Mouse (Mus musculus) neural tube, embryonic 15.5 days (tissue): ENCODE measurements at regions not wholly inside any gene's neighbourhood (a gene's known extent, or its start where the extent isn't known, plus 50 kb on each side); places are given as distances from the start of the nearest gene placed in this dataset.

Source experiments
- ATAC-seq: fragments of 200-750 bp; cut with Nextera tagmentation; 2 replicates; pipeline ENCODE4 v1.8.0; 2017; ENCODE audit warnings: mild to moderate bottlenecking, moderate TSS enrichment, moderate library complexity; ENCODE audit not compliant: low FRiP score
- H3K27ac ChIP-seq: fragments of 300-500 bp; sonication (generic); replicated peaks from 2 replicates; pipeline ENCODE4 v1.5.1; 2015; ENCODE audit warnings: mild to moderate bottlenecking, inconsistent platforms
- H3K27me3 ChIP-seq: fragments of 300-500 bp; sonication (generic); replicated peaks from 2 replicates; pipeline ENCODE4 v1.6.1; 2015; ENCODE audit warnings: inconsistent platforms
- H3K36me3 ChIP-seq: fragments of 300-500 bp; sonication (generic); 2 replicates; pipeline ENCODE4 v1.6.1; 2015; ENCODE audit warnings: inconsistent platforms
- H3K4me1 ChIP-seq: fragments of 300-500 bp; sonication (generic); 2 replicates; pipeline ENCODE4 v1.6.1; 2015; ENCODE audit warnings: inconsistent platforms
- H3K4me2 ChIP-seq: fragments of 300-500 bp; sonication (generic); 2 replicates; pipeline ENCODE4 v1.6.1; 2015; ENCODE audit warnings: inconsistent platforms, mild to moderate bottlenecking, moderate library complexity
- H3K4me3 ChIP-seq: fragments of 300-500 bp; sonication (generic); replicated peaks from 2 replicates; pipeline ENCODE4 v1.5.1; 2015; ENCODE audit warnings: mild to moderate bottlenecking, inconsistent platforms
- H3K9ac ChIP-seq: fragments of 300-500 bp; sonication (generic); replicated peaks from 2 replicates; pipeline ENCODE4 v1.6.1; 2015; ENCODE audit warnings: mild to moderate bottlenecking, inconsistent platforms
- H3K9me3 ChIP-seq: fragments of 300-500 bp; sonication (generic); replicated peaks from 2 replicates; pipeline ENCODE4 v1.6.1; 2016; ENCODE audit warnings: inconsistent platforms
- WGBS: fragments of 180-500 bp; shearing (Covaris S2); methylation state at CpG from one replicate; pipeline ENCODE4 v1.1.7; 2015; ENCODE audit warnings: mixed read lengths; 5-methylcytosine and 5-hydroxymethylcytosine counted together

DNA sequence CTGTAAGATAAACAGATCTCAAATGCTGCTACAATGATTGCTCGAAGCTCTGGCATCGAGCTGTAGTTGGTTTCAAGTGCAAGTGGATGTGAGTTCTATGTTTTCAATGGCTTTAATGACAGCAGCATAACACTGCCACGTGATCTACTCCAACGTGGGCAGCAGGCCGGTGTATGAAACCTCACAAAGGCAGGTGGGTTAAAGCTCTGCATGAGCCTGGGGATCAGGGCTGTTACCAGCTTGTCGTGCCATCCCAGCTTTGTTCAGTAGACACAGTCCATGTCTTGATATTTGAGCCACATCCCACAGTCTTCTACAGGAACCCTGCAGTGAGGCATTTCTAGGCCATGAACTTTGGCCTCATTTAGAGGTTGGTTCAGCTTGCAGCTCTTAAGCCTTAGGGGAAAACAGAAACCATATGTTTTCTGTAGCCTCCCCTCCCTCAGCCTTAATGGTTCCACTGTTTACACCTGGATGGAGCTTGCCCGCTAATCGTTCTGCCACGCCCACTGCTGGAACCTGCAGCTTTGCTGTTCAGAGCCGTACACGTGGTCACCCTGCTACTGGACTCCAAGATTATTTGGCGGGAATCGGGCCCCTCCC, 121.8 kb upstream of the Serpine2 start:
- Histone ChIP-seq H3K4me1 (no peaks in the 10 kb centered on the region), H3K27me3 (no peaks in the 10 kb centered on the region), H3K9ac (no peak overlapping the region), H3K27ac (no peak overlapping the region), H3K4me3 (no peak overlapping the region), H3K36me3 (no peaks in the 10 kb centered on the region), H3K9me3 (no peaks in the 10 kb centered on the region), H3K4me2 (no peak overlapping the region)
- WGBS: 86% methylated on average over 13 of the region's 13 CpGs
- no peak for ATAC-seq

GRCm38 (mm10) chr1:79979863-79980262, 118.9 kb upstream of the Serpine2 start:
- 72% methylated on average over 6 of the region's 6 CpGs for WGBS
- H3K4me3 ChIP-seq: no peak overlapping the region

DNA sequence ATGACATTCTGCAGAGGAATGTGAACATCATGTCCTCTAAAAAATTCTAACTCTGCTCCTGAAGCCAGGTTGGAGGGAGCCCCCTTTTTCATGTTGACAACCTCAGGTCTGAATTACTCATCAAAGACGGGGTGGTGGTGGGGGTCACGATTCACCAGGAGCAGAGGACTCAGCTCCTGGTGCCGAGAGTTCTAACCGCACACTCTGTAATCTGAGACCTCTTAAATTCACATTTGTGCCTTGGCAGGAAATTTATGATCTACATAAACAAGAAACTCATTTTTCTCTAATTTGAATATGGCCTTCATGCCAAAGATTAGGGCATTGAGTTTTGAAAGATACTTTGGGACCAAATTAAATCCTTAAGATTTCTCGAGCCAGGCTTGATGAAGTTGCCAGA, 117.2 kb upstream of the Serpine2 start:
- no peak overlapping the region for H3K4me2 ChIP-seq
- no peak overlapping the region for H3K9ac ChIP-seq
- ATAC-seq: no peak
- H3K36me3 ChIP-seq: no peaks in the 10 kb centered on the region
- 72% methylated on average over 5 of the region's 5 CpGs for WGBS
- H3K4me3 ChIP-seq: no peak overlapping the region
- H3K9me3 ChIP-seq: no peaks in the 10 kb centered on the region
- no peaks in the 10 kb centered on the region for H3K27me3 ChIP-seq
- H3K4me1 ChIP-seq: no peaks in the 10 kb centered on the region
- H3K27ac ChIP-seq: no peak overlapping the region

More at GRCm38 (mm10) chr1:79979863-79980262, 118.9 kb upstream of the Serpine2 start:
- Histone ChIP-seq H3K9me3 (no peaks in the 10 kb centered on the region), H3K4me2 (no peak overlapping the region), H3K4me1 (no peaks in the 10 kb centered on the region), H3K9ac (no peak overlapping the region), H3K36me3 (no peaks in the 10 kb centered on the region), H3K27me3 (no peaks in the 10 kb centered on the region), H3K27ac (no peak overlapping the region)
- no peak for ATAC-seq

DNA sequence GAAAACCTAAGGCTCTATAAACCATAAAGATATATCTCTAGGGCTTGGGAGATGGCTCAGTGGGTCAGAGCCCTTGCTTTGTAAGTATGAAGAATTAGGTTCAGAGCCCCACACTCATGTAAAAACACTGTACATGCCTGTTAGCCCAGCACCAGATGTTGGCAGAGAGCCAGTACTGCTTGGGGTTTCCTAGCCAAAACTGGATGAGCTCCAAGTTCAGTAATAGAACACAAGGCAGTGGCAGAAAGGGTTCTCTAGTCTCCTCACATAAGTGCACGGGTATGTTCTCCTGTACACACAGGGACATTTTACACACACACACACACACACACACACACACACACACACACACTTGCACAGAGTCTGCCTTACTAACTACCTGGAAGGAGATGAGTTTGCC, 95.1 kb upstream of the Serpine2 start:
- Histone ChIP-seq H3K27ac (no peak overlapping the region), H3K9me3 (no peaks in the 10 kb centered on the region), H3K4me3 (no peak overlapping the region), H3K27me3 (no peaks in the 10 kb centered on the region), H3K4me1 (peaks cover 6% of the 10 kb centered on the region; the same call in 1 of the 2 replicates), H3K9ac (no peak overlapping the region), H3K36me3 (no peaks in the 10 kb centered on the region), H3K4me2 (no peak overlapping the region)
- WGBS: 38% methylated on average over 1 of the region's 1 CpGs
- no peak for ATAC-seq

DNA sequence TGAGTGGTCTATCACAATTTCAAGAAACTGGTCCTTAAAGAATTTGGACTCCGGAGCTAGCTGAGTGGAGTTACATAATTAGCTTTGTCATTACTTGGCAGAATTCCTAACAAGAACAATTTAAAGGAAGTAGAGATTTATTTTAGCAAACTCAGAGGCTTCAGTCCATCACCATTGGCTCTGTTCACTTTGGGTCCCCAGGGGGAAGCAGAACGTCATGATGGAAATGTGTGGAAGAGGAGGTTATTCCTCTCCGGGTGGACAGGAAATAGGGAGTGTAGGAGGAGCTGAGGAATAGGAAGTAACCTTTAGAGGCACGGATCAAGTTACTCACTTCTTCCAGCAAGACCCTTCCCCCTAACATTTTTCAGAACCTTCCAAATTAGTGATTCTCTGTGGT, 83.3 kb upstream of the Serpine2 start:
- H3K36me3 ChIP-seq: no peaks in the 10 kb centered on the region
- ATAC-seq: no peak
- no peak overlapping the region for H3K9ac ChIP-seq
- no peaks in the 10 kb centered on the region for H3K27me3 ChIP-seq
- H3K9me3 ChIP-seq: no peaks in the 10 kb centered on the region
- WGBS: 88% methylated on average over 4 of the region's 4 CpGs
- H3K4me3 ChIP-seq: no peak overlapping the region
- H3K4me2 ChIP-seq: no peak overlapping the region
- H3K4me1 ChIP-seq: no peaks in the 10 kb centered on the region
- no peak overlapping the region for H3K27ac ChIP-seq

DNA sequence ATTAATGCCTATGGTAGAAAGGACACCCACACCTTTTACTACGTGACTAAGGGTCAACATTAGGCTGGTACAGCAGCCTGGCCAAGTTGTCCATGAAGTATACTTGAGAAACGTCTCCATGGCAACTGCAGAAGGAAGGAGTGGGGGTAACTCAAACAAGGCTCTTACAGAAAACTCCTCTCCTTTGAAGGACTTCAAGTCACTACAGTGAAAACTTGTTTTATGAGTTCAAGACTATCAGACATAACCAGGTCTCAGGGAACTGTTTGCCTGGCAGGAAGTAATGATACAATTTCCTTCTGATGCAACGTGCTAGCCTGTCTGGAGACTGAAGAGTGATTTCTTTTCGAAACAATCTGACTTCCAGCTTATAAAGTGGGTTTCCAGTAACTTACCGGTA, 71.5 kb upstream of the Serpine2 start:
- Histone ChIP-seq H3K4me2 (no peak overlapping the region), H3K27me3 (no peaks in the 10 kb centered on the region), H3K36me3 (no peaks in the 10 kb centered on the region), H3K4me1 (no peaks in the 10 kb centered on the region), H3K9me3 (no peaks in the 10 kb centered on the region), H3K9ac (no peak overlapping the region), H3K27ac (no peak overlapping the region), H3K4me3 (no peak overlapping the region)
- ATAC-seq: no peak
- 75% methylated on average over 5 of the region's 5 CpGs for WGBS

DNA sequence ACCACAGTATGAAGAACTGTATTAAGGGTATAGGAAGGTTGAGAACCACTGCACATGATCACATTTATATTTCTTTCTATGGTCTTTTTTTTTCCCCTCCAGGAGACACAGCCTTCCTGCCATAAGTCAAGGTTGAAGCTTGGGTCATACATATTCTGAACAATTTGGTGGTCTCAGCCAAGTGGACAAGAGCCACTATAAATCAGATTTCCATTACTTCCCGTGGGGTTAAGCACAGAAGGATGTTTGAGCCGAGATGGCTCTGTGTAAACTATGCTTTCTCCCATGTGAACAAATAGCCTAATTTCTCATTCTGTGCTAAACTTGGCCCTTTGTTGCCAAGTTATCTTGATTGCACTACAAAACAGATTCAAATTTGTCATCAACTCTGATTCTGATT, 66.8 kb upstream of the Serpine2 start:
- Histone ChIP-seq H3K9ac (no peak overlapping the region), H3K4me3 (no peak overlapping the region), H3K27ac (no peak overlapping the region), H3K4me1 (no peaks in the 10 kb centered on the region), H3K4me2 (no peak overlapping the region), H3K27me3 (no peaks in the 10 kb centered on the region), H3K36me3 (no peaks in the 10 kb centered on the region), H3K9me3 (no peaks in the 10 kb centered on the region)
- WGBS: 54% methylated on average over 2 of the region's 2 CpGs
- ATAC-seq: no peak

GRCm38 (mm10) chr1:79925776-79926175, 64.8 kb upstream of the Serpine2 start:
- H3K27ac ChIP-seq: no peak overlapping the region
- no peak overlapping the region for H3K4me2 ChIP-seq
- no peak for ATAC-seq
- H3K4me1 ChIP-seq: no peaks in the 10 kb centered on the region
- no peaks in the 10 kb centered on the region for H3K36me3 ChIP-seq
- no peak overlapping the region for H3K9ac ChIP-seq
- H3K4me3 ChIP-seq: no peak overlapping the region
- WGBS: 79% methylated on average over 1 of the region's 1 CpGs
- no peaks in the 10 kb centered on the region for H3K9me3 ChIP-seq
- H3K27me3 ChIP-seq: no peaks in the 10 kb centered on the region

DNA sequence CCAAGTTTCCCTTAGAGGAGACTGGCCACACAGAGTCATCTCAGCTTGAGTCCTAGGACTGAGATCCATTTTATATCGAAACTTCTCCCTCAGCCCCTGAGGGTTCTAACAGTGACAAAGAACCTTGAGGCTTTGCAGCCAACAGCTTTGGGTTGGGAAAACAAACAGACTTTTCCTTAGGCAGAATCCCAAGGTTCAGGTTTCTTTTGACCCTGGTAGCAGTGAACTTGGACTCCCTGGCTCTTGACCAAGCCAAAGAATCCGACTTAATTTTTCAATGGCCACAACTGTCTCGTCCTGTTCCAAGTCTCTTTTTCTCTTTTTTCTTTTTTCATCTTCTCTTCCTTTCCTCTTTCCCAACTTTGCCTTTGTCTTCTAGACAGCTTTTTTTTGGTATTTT, 60.9 kb upstream of the Serpine2 start:
- ATAC-seq: no peak
- 80% methylated on average over 3 of the region's 3 CpGs for WGBS
- no peaks in the 10 kb centered on the region for H3K9me3 ChIP-seq
- H3K4me2 ChIP-seq: no peak overlapping the region
- H3K36me3 ChIP-seq: no peaks in the 10 kb centered on the region
- H3K27me3 ChIP-seq: no peaks in the 10 kb centered on the region
- H3K4me1 ChIP-seq: no peaks in the 10 kb centered on the region
- H3K4me3 ChIP-seq: no peak overlapping the region
- H3K9ac ChIP-seq: no peak overlapping the region
- no peak overlapping the region for H3K27ac ChIP-seq

GRCm38 (mm10) chr1:79921333-79921732, 60.4 kb upstream of the Serpine2 start:
- no peak for ATAC-seq
- Histone ChIP-seq H3K27ac (no peak overlapping the region), H3K9ac (no peak overlapping the region), H3K36me3 (no peaks in the 10 kb centered on the region), H3K4me2 (no peak overlapping the region), H3K4me3 (no peak overlapping the region), H3K4me1 (no peaks in the 10 kb centered on the region), H3K9me3 (no peaks in the 10 kb centered on the region), H3K27me3 (no peaks in the 10 kb centered on the region)
- 96% methylated on average over 3 of the region's 3 CpGs for WGBS

GRCm38 (mm10) chr1:79917426-79918150, 56.6 kb upstream of the Serpine2 start:
- Histone ChIP-seq H3K4me2 (no peak overlapping the region), H3K27me3 (no peaks in the 10 kb centered on the region), H3K9ac (no peak overlapping the region), H3K4me1 (no peaks in the 10 kb centered on the region), H3K9me3 (no peaks in the 10 kb centered on the region), H3K36me3 (no peaks in the 10 kb centered on the region), H3K27ac (no peak overlapping the region), H3K4me3 (no peak overlapping the region)
- no peak for ATAC-seq
- WGBS: 70% methylated on average over 7 of the region's 7 CpGs
